Mouse (Mus musculus) CD4-positive, CD25-positive, alpha-beta regulatory T cell, adult 2 months (primary cell): Measurements from ENCODE around the gene Wfikkn1.

Experiments
- DNase-seq: peaks from one replicate; pipeline ENCODE4 v3.0.0-alpha.2; 2012; ENCODE audit warnings: low read depth, low spot score

Wfikkn1 gene

DNA sequence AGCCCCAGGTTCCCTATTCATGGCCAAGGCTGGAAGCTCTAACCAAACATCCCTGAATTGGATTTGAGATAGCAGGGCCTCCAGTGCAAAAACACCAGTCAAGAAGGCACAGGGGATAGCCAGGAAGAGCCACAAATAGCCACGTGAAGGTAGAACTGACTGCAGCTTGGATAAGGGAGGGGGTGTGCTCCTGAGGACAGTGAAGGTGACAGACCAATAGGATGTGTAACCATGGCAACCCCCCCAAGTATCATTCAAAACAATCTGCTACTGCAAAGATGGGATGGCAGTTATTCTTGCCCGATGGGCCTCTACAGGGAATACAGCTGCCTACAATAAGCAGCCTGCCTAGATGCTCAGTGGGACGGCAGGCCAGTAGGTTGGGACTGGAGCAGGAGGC lies 43.1 kb downstream of the Wfikkn1 start:
- DNase-seq, result no peak

- peak; percentile 62 for DNase-seq
Measured at GRCm38 (mm10) chr17:25837076-25837410, 43.6 kb downstream of the Wfikkn1 start, which contains the start of gene Rhbdl1. Gene Rhbdl1, minus strand, starts transcription at chr17:25837295.

DNA sequence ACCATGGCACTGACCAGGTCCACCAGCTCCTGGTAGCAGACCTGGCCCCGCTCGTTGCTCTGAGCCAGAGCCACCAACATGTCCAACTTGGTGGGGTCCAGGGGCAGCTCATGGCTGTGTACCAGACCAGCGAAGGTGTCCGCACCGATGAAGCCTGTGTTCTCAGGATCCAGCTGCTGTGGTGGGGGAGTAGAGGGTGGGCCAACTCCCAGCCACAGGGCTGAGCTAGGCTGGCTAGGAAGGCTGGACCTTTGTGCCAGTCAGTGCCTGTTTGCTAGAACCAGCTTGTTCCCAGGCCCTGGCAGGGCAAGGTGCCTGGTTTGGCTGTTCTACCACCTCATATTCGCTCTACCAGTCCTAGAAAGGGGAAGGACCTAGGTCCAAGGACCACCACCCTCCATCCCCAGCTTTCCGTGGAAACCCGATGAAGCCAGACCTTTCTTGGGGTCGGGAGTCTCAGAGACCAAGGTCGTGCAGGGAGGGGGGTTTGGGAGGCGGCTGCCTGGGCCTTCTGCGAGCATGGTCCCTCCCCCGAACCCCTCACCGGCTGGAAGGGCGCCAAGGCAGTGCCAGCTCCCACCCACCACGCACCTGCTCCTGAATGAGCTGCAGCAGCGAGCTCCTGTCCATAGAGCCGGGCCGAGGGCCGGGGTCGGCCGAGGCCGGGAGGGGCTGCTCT lies 44.1 kb downstream of the Wfikkn1 start:
- DNase-seq, result no peak

DNA sequence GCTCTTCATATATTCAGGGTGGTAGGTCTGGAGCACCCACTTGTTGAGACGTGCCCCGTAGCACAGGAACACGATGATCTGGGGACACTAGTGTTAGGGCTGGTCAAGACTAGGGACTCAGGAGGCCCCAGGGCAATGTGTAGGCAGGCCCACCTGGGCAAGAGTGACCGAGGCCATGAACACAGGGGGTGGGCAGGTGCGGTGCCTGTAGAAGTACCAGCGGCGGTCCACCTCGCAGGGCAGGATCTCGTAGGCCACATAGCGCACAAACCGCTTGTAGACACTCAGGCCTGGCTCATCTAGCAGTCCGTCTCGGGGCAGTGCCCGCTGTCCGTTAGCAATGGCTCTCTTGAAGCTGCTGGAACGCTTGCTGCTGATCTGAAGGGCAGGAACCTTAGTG lies 44.8 kb downstream of the Wfikkn1 start:
- no peak for DNase-seq

GRCm38 (mm10) chr17:25835301-25835700 lies 45.4 kb downstream of the Wfikkn1 start:
- DNase-seq, result no peak

DNA sequence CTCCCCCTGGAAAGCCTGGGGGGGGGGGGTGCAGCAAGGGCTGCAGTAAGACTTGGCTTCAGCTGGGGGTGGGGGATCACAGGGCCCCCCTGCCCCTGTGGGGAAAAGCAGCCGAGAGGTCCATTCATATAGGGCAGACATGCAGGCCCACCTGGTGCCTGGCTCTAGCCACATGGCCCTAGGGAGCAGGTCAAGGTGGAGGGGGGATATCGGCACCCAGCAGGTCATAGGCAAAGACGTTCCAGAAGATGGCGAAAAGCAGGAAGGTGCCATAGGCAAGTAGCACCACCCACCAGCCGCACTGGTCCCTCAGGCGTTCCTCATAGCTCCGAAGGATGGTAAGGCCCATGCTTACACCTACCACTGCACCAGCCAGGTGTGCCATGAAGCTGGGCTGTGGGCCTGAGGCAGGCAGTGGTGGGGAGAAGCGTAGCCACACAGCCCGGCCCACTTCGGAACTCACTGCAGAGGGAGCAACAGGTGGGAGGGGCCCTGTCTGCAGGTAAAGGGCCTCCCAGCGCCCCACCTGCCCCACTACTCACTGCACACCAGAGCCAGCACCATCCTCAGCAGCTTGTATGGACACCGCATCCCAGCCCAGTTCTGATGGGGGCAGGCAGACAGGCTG lies 45.9 kb downstream of the Wfikkn1 start:
- DNase-seq, result no peak

DNA sequence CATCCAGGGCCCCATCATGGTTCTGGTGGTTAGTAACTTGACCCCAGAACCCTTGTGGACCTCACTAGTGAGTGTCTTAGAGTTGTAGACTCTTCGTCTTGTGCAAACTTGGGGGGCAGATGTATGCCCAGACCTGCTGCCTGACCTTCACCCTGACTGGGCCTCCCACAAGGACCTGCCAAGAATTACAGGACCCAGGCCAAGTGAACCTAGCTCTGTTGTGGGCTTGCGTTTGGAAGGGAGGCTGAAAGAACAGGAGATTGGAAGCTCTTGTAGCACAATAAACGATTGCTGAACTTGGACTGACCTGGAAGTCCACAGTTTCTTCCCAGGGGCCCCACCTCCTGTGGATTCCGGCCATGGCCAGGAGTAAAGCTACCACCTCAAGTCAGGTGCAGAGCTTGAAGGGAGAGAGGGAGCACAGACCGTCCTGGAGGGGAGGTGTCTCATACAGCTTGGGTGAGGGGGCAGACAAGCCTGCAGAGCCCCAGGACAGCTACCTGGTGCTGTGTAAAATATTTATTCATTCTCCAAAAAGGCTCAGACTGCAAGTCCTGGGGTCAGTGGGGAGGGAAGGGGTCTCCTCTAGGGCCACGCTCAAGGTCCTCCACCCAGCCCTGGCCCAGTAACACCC lies 46.6 kb downstream of the Wfikkn1 start:
- no peak for DNase-seq

GRCm38 (mm10) chr17:25833291-25833663 lies 47.4 kb downstream of the Wfikkn1 start, which contains the start of gene Stub1:
Gene Stub1, minus strand, starts transcription at chr17:25833404.
- peak; percentile 64 for DNase-seq

GRCm38 (mm10) chr17:25832436-25833290 lies 48.0 kb downstream of the Wfikkn1 start:
- peak; percentile 98 for DNase-seq

GRCm38 (mm10) chr17:25831451-25832281 lies 49.0 kb downstream of the Wfikkn1 start:
- no peak for DNase-seq

- no peak for DNase-seq
Measured at GRCm38 (mm10) chr17:25830806-25831431, 49.7 kb downstream of the Wfikkn1 start.

DNA sequence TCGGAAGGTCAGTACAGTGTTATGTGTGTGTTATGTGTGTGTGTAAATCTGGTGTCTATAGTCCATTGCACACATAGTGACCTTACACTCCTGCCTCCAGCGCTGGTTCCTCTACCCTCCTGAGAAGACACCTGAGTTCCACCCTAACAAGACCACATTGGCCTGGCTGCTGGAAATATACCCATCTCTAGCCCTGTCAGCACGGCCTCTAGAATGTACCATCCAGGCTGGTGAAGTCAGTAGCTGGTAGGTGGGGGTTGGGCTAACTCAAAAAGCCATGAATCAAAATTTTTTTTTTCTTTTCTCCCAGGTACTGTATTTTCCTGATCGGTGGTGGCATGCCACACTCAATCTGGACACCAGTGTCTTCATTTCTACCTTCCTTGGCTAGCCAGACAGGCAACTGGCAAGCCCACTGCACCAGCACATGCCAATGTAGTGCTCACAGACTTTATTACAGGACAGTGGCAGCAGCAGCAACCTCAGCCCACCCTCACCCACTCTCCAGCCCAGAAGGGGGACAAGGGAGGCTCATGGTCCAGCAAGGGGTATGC lies 50.4 kb downstream of the Wfikkn1 start:
- no peak for DNase-seq

DNA sequence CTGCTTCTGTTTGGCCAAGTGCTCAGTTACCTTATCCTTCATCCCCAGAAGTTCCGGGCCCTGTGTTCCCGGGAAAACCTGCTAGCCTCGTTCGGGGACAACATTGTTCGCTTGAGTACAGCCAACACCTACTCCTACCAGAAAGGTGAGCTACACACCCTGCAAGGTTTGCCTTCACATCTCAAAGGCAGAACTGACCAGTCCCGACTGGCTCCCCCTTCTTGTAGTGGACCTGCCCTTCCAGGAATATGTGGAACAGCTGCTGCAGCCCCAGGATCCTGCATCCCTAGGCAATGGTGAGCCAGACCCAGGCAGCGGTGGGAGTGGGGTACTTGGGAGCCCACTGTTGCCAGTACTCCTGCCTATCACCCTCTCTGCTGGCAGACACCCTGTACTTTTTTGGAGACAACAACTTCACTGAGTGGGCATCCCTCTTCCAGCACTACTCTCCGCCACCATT lies 51.1 kb downstream of the Wfikkn1 start:
- no peak for DNase-seq

- DNase-seq, result peak; percentile 87
Measured at GRCm38 (mm10) chr17:25828712-25829557, 51.7 kb downstream of the Wfikkn1 start, which contains the start of gene Jmjd8. Gene Jmjd8, plus strand, starts transcription at chr17:25828867.

DNA sequence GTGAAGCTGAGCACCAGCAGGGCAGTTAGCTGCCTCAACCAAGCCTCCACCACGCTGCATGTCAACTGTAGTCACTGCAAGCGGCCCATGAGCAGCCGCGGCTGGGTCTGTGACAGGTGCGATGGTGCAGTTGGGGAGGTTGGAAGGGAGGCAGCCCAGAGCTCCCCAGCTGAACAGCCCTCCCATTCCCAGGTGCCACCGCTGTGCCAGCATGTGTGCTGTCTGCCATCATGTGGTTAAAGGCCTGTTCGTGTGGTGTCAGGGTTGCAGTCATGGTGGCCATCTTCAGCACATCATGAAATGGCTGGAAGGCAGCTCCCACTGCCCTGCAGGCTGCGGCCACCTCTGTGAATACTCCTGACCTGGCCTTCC lies 52.4 kb downstream of the Wfikkn1 start:
- no peak for DNase-seq
